Mouse (Mus musculus) spleen, adult 2 months (tissue): ENCODE results near the gene Gdpd5.

Experiments used
- CTCF ChIP-seq: fragments of 200-500 bp; IDR thresholded peaks from 2 replicates; pipeline ENCODE4 v1.5.1; 2011; ENCODE audit warnings: mild to moderate bottlenecking, inconsistent platforms; ENCODE audit not compliant: insufficient read depth, insufficient read length, insufficient replicate concordance; ENCODE audit errors: extremely low read depth
- POLR2A ChIP-seq: fragments of 200-500 bp; IDR thresholded peaks from 2 replicates; pipeline ENCODE4 v1.6.1; 2011; ENCODE audit warnings: low read depth, low read length, inconsistent platforms

GRCm38 (mm10) chr7:99340736-99341135 is 40.5 kb upstream of the Gdpd5 start:
- TF ChIP-seq POLR2A (no peak), CTCF (no peak)
